Mouse (Mus musculus): ENCODE measurements around the gene Gm17428. TPM values are rescaled to one million over a fixed set of nuclear protein-coding genes. Genes with fewer than 3 reads are reported as not detected.
A peak's percentile ranks its signal among the peaks of the same experiment; 100 is the strongest.

Gene Gm17428
- polyA plus RNA-seq, 1 experiment from 2014 or later = not detected

- no peak for DNase-seq (ENCODE audit: low spot score)
- H3K4me2 ChIP-seq (ENCODE audit: low read depth, low read length) = no peak overlapping the region
- H3K27me3 ChIP-seq (ENCODE audit: control insufficient read depth, insufficient read depth, low read length) = no peaks in the 10 kb centered on the region
- no peaks in the 10 kb centered on the region for H3K36me3 ChIP-seq (replicated peaks; ENCODE audit: control insufficient read depth, insufficient read depth, low read depth, low read length)
- H3K27ac ChIP-seq (replicated peaks; ENCODE audit: low read depth, low read length) = no peak overlapping the region
- 83% methylated on average over 8 of the region's 8 CpGs for WGBS
- H3K4me1 ChIP-seq (ENCODE audit: control insufficient read depth, insufficient read depth, low read length) = no peaks in the 10 kb centered on the region
- no peak for ATAC-seq (replicated peaks; ENCODE audit: insufficient number of reproducible peaks, low FRiP score, low TSS enrichment, low read depth)
- no peak overlapping the region for H3K9ac ChIP-seq (replicated peaks; ENCODE audit: low read length)
- no peak overlapping the region for H3K4me3 ChIP-seq (ENCODE audit: low read depth, low read length)
- no peaks in the 10 kb centered on the region for H3K9me3 ChIP-seq (replicated peaks; ENCODE audit: control insufficient read depth, low read length)
Measured at GRCm38 (mm10) chr14:55008417-55008816, 31.7 kb downstream of the Gm17428 start.

GRCm38 (mm10) chr14:55011116-55011515, 34.4 kb downstream of the Gm17428 start:
- no peaks in the 10 kb centered on the region for H3K27me3 ChIP-seq (ENCODE audit: control insufficient read depth, insufficient read depth, low read length)
- no peaks in the 10 kb centered on the region for H3K9me3 ChIP-seq (replicated peaks; ENCODE audit: control insufficient read depth, low read length)
- no peak overlapping the region for H3K27ac ChIP-seq (replicated peaks; ENCODE audit: low read depth, low read length)
- no peak overlapping the region for H3K4me3 ChIP-seq (ENCODE audit: low read depth, low read length)
- 65% methylated on average over 4 of the region's 4 CpGs for WGBS
- no peak for ATAC-seq (replicated peaks; ENCODE audit: insufficient number of reproducible peaks, low FRiP score, low TSS enrichment, low read depth)
- no peak overlapping the region for H3K9ac ChIP-seq (replicated peaks; ENCODE audit: low read length)
- no peak overlapping the region for H3K4me2 ChIP-seq (ENCODE audit: low read depth, low read length)
- no peaks in the 10 kb centered on the region for H3K36me3 ChIP-seq (replicated peaks; ENCODE audit: control insufficient read depth, insufficient read depth, low read depth, low read length)
- peak; percentile 59 for DNase-seq (ENCODE audit: low spot score)
- no peaks in the 10 kb centered on the region for H3K4me1 ChIP-seq (ENCODE audit: control insufficient read depth, insufficient read depth, low read length)

GRCm38 (mm10) chr14:55014591-55014990, 37.9 kb downstream of the Gm17428 start:
- ATAC-seq (replicated peaks; ENCODE audit: insufficient number of reproducible peaks, low FRiP score, low TSS enrichment, low read depth) (peak; percentile 57), DNase-seq (ENCODE audit: low spot score) (no peak)
- Histone ChIP-seq H3K9me3 (replicated peaks; ENCODE audit: control insufficient read depth, low read length) (no peaks in the 10 kb centered on the region), H3K27me3 (ENCODE audit: control insufficient read depth, insufficient read depth, low read length) (no peaks in the 10 kb centered on the region), H3K27ac (replicated peaks; ENCODE audit: low read depth, low read length) (peak overlapping the region; percentile 83), H3K4me3 (ENCODE audit: low read depth, low read length) (peak overlapping the region; percentile 42), H3K4me1 (ENCODE audit: control insufficient read depth, insufficient read depth, low read length) (no peaks in the 10 kb centered on the region), H3K4me2 (ENCODE audit: low read depth, low read length) (peak overlapping the region; percentile 60), H3K9ac (replicated peaks; ENCODE audit: low read length) (peak overlapping the region; percentile 81), H3K36me3 (replicated peaks; ENCODE audit: control insufficient read depth, insufficient read depth, low read depth, low read length) (no peaks in the 10 kb centered on the region)
- WGBS = under 1% methylated on average over 27 of the region's 27 CpGs

GRCm38 (mm10) chr14:55014991-55015766, 38.4 kb downstream of the Gm17428 start, which contains the start of gene Ngdn:
Gene Ngdn, plus strand, starts transcription at chr14:55015454.
- Histone ChIP-seq H3K27me3 (ENCODE audit: control insufficient read depth, insufficient read depth, low read length) (no peaks in the 10 kb centered on the region), H3K27ac (replicated peaks; ENCODE audit: low read depth, low read length) (peak within 1 kb of the TSS; percentile 83), H3K4me1 (ENCODE audit: control insufficient read depth, insufficient read depth, low read length) (no peaks in the 10 kb centered on the region), H3K4me2 (ENCODE audit: low read depth, low read length) (peak within 1 kb of the TSS; percentile 73), H3K4me3 (ENCODE audit: low read depth, low read length) (peak within 1 kb of the TSS; percentile 70), H3K36me3 (replicated peaks; ENCODE audit: control insufficient read depth, insufficient read depth, low read depth, low read length) (no peaks in the 10 kb centered on the region), H3K9me3 (replicated peaks; ENCODE audit: control insufficient read depth, low read length) (no peaks in the 10 kb centered on the region), H3K9ac (replicated peaks; ENCODE audit: low read length) (peak within 1 kb of the TSS; percentile 81)
- ATAC-seq (replicated peaks; ENCODE audit: insufficient number of reproducible peaks, low FRiP score, low TSS enrichment, low read depth) (peak; percentile 96), DNase-seq (ENCODE audit: low spot score) (peak; percentile 99)
- WGBS = under 1% methylated on average over 36 of the region's 36 CpGs

- H3K4me2 ChIP-seq (ENCODE audit: low read depth, low read length) = peak overlapping the region; percentile 73
- DNase-seq (ENCODE audit: low spot score) (peak; percentile 31), ATAC-seq (replicated peaks; ENCODE audit: insufficient number of reproducible peaks, low FRiP score, low TSS enrichment, low read depth) (no peak; the same call in 1 of the 2 replicates)
- H3K9me3 ChIP-seq (replicated peaks; ENCODE audit: control insufficient read depth, low read length) = no peaks in the 10 kb centered on the region
- peak overlapping the region; percentile 70 for H3K4me3 ChIP-seq (ENCODE audit: low read depth, low read length)
- no peak overlapping the region; the same call in 1 of the 2 replicates for H3K27ac ChIP-seq (replicated peaks; ENCODE audit: low read depth, low read length)
- no peaks in the 10 kb centered on the region for H3K36me3 ChIP-seq (replicated peaks; ENCODE audit: control insufficient read depth, insufficient read depth, low read depth, low read length)
- H3K27me3 ChIP-seq (ENCODE audit: control insufficient read depth, insufficient read depth, low read length) = no peaks in the 10 kb centered on the region
- no peaks in the 10 kb centered on the region for H3K4me1 ChIP-seq (ENCODE audit: control insufficient read depth, insufficient read depth, low read length)
- H3K9ac ChIP-seq (replicated peaks; ENCODE audit: low read length) = peak overlapping the region; percentile 74
- 0% methylated on average over 17 of the region's 17 CpGs for WGBS
Measured at GRCm38 (mm10) chr14:55015767-55016111, 39.0 kb downstream of the Gm17428 start.

- Histone ChIP-seq H3K4me1 (ENCODE audit: control insufficient read depth, insufficient read depth, low read length) (no peaks in the 10 kb centered on the region), H3K4me2 (ENCODE audit: low read depth, low read length) (no peak overlapping the region), H3K9me3 (replicated peaks; ENCODE audit: control insufficient read depth, low read length) (no peaks in the 10 kb centered on the region), H3K4me3 (ENCODE audit: low read depth, low read length) (no peak overlapping the region), H3K9ac (replicated peaks; ENCODE audit: low read length) (no peak overlapping the region), H3K27me3 (ENCODE audit: control insufficient read depth, insufficient read depth, low read length) (no peaks in the 10 kb centered on the region), H3K27ac (replicated peaks; ENCODE audit: low read depth, low read length) (no peak overlapping the region), H3K36me3 (replicated peaks; ENCODE audit: control insufficient read depth, insufficient read depth, low read depth, low read length) (0 out of 2 replicates have a peak, but pooled peaks cover 2% of the 10 kb centered on the region)
- DNase-seq (ENCODE audit: low spot score) = no peak
- no peak for ATAC-seq (replicated peaks; ENCODE audit: insufficient number of reproducible peaks, low FRiP score, low TSS enrichment, low read depth)
- WGBS = 94% methylated on average over 16 of the region's 16 CpGs
Measured at GRCm38 (mm10) chr14:55016876-55017275, 40.1 kb downstream of the Gm17428 start.

DNA sequence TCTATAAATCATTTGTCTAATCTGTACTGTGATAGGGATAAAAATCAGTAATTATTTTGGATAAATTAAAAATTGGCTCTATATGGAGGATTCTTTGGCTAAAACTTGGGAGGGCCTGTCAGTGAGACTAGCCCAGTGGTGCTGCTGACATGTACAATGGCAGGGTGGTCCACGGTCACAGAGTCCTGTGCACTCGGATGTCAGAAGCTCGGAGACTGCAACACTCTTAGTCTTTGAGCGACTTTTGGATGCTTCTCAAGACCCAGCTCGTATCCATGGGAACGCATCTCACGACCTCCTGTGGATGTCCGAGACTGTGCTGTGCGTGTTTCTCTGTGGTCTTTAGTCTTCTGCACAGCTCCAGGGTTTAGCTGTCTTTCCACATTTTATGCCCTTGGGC, 43.7 kb downstream of the Gm17428 start:
- Histone ChIP-seq H3K4me3 (ENCODE audit: low read depth, low read length) (no peak overlapping the region), H3K27me3 (ENCODE audit: control insufficient read depth, insufficient read depth, low read length) (no peaks in the 10 kb centered on the region), H3K4me1 (ENCODE audit: control insufficient read depth, insufficient read depth, low read length) (no peaks in the 10 kb centered on the region), H3K27ac (replicated peaks; ENCODE audit: low read depth, low read length) (no peak overlapping the region), H3K9ac (replicated peaks; ENCODE audit: low read length) (no peak overlapping the region), H3K9me3 (replicated peaks; ENCODE audit: control insufficient read depth, low read length) (no peaks in the 10 kb centered on the region), H3K4me2 (ENCODE audit: low read depth, low read length) (no peak overlapping the region), H3K36me3 (replicated peaks; ENCODE audit: control insufficient read depth, insufficient read depth, low read depth, low read length) (peaks cover 10% of the 10 kb centered on the region)
- no peak for DNase-seq (ENCODE audit: low spot score)
- ATAC-seq (replicated peaks; ENCODE audit: insufficient number of reproducible peaks, low FRiP score, low TSS enrichment, low read depth) = no peak
- WGBS = 81% methylated on average over 9 of the region's 9 CpGs

GRCm38 (mm10) chr14:55023011-55023410, 46.3 kb downstream of the Gm17428 start:
- H3K9me3 ChIP-seq (replicated peaks; ENCODE audit: control insufficient read depth, low read length) = no peaks in the 10 kb centered on the region
- no peak overlapping the region for H3K4me3 ChIP-seq (ENCODE audit: low read depth, low read length)
- no peaks in the 10 kb centered on the region for H3K27me3 ChIP-seq (ENCODE audit: control insufficient read depth, insufficient read depth, low read length)
- H3K36me3 ChIP-seq (replicated peaks; ENCODE audit: control insufficient read depth, insufficient read depth, low read depth, low read length) = peaks cover 10% of the 10 kb centered on the region
- peaks cover 3% of the 10 kb centered on the region for H3K4me1 ChIP-seq (ENCODE audit: control insufficient read depth, insufficient read depth, low read length)
- DNase-seq (ENCODE audit: low spot score) = no peak
- no peak for ATAC-seq (replicated peaks; ENCODE audit: insufficient number of reproducible peaks, low FRiP score, low TSS enrichment, low read depth)
- no peak overlapping the region for H3K9ac ChIP-seq (replicated peaks; ENCODE audit: low read length)
- no peak overlapping the region for H3K27ac ChIP-seq (replicated peaks; ENCODE audit: low read depth, low read length)
- 92% methylated on average over 15 of the region's 15 CpGs for WGBS
- H3K4me2 ChIP-seq (ENCODE audit: low read depth, low read length) = no peak overlapping the region

Data from embryonic facial prominence, embryonic 11.5 days (tissue).